Mouse (Mus musculus): ENCODE data around the gene Slc7a6.

The Slc7a6 gene

GRCm38 (mm10) chr8:106168356-106169016 is at the start of gene Slc7a6:
TSS of gene Slc7a6 (plus strand) at chr8:106168857.
- peak; percentile 70 for DNase-seq (ENCODE audit: low read depth, low spot score)

GRCm38 (mm10) chr8:106123443-106123842 is 45.2 kb upstream of the Slc7a6 start:
- no peak for DNase-seq (ENCODE audit: low read depth, low spot score)

GRCm38 (mm10) chr8:106126055-106126454 is 42.6 kb upstream of the Slc7a6 start:
- DNase-seq (ENCODE audit: low read depth, low spot score) = no peak

- DNase-seq (ENCODE audit: low read depth, low spot score) = no peak
Observed at GRCm38 (mm10) chr8:106127054-106127453, 41.6 kb upstream of the Slc7a6 start.

- DNase-seq (ENCODE audit: low read depth, low spot score) = no peak
Observed at GRCm38 (mm10) chr8:106127882-106128410, 40.7 kb upstream of the Slc7a6 start.

GRCm38 (mm10) chr8:106129232-106129930 is 39.3 kb upstream of the Slc7a6 start:
- DNase-seq (ENCODE audit: low read depth, low spot score) = no peak

GRCm38 (mm10) chr8:106129997-106130396 is 38.7 kb upstream of the Slc7a6 start:
- DNase-seq (ENCODE audit: low read depth, low spot score) = no peak

- DNase-seq (ENCODE audit: low read depth, low spot score) = no peak
Observed at GRCm38 (mm10) chr8:106130505-106130904, 38.2 kb upstream of the Slc7a6 start.

GRCm38 (mm10) chr8:106131021-106131420 is 37.6 kb upstream of the Slc7a6 start:
- no peak for DNase-seq (ENCODE audit: low read depth, low spot score)

- no peak for DNase-seq (ENCODE audit: low read depth, low spot score)
Observed at GRCm38 (mm10) chr8:106131488-106132222, 37.0 kb upstream of the Slc7a6 start.

- DNase-seq (ENCODE audit: low read depth, low spot score) = no peak
Observed at GRCm38 (mm10) chr8:106132356-106132755, 36.3 kb upstream of the Slc7a6 start.

- DNase-seq (ENCODE audit: low read depth, low spot score) = no peak
Observed at GRCm38 (mm10) chr8:106133526-106133925, 35.1 kb upstream of the Slc7a6 start.

GRCm38 (mm10) chr8:106133946-106134345 is 34.7 kb upstream of the Slc7a6 start:
- DNase-seq (ENCODE audit: low read depth, low spot score) = no peak

- no peak for DNase-seq (ENCODE audit: low read depth, low spot score)
Observed at GRCm38 (mm10) chr8:106134751-106135571, 33.7 kb upstream of the Slc7a6 start.

GRCm38 (mm10) chr8:106135672-106136071 is 33.0 kb upstream of the Slc7a6 start:
- no peak for DNase-seq (ENCODE audit: low read depth, low spot score)

- no peak for DNase-seq (ENCODE audit: low read depth, low spot score)
Observed at GRCm38 (mm10) chr8:106136156-106137130, 32.2 kb upstream of the Slc7a6 start, which contains the start of gene Esrp2. TSS of gene Esrp2 (minus strand) at chr8:106136974.

- DNase-seq (ENCODE audit: low read depth, low spot score) = no peak
Observed at GRCm38 (mm10) chr8:106137218-106137905, 31.3 kb upstream of the Slc7a6 start.

- DNase-seq (ENCODE audit: low read depth, low spot score) = no peak
Observed at GRCm38 (mm10) chr8:106137906-106138477, 30.7 kb upstream of the Slc7a6 start.

GRCm38 (mm10) chr8:106138616-106139015 is 30.0 kb upstream of the Slc7a6 start:
- DNase-seq (ENCODE audit: low read depth, low spot score) = no peak
